Mouse (Mus musculus): ENCODE data around the gene Gm29427.
"Not testable (repeated sequence)": the region's sequence is repeated elsewhere in the genome, so short reads cannot be mapped to it uniquely, and the experiment has no call there.

Gm29427 gene

DNA sequence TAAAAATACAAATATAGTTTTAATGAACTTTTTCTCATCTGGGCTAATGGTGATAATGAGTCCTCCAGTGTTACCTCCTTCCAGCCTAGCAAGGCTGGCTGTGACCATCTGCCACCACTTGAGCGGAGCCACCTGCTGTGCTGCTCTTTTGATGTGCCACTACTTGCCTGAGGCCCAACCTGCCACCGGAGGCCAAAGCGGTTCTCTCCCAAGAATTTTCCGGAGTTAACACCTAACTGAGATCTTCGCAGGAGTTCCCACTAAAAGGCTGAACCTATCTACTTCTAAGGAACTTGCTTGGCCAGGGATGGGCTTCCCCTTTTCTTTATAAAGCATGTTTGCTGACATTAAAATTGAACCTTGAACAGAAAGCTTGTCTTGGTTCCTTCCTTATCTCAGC lies 56.0 kb downstream of the Gm29427 start:
- DNase-seq (ENCODE audit: low spot score in 2 of 2) = not testable (repeated sequence)

DNA sequence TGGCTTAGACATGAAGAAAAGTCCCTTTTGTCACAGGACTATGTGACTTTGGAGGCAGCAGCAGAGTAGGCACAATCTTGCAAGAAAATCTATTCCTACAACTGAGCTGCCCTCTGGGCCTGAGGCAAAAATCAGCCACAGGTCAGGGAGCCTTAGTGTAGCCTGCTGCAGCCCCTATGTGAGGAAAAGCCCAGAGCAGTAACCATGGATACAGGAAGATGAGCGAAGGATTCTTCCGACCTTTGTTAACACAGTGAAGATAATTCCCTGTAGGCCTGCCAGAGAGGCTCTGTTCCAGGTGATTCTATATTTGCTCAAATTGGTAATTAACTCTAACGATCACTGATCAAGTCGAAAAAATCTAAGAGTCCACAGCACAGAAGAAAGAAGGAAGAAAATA lies 71.5 kb downstream of the Gm29427 start:
- DNase-seq (ENCODE audit: low spot score in 2 of 2) = no peak

DNA sequence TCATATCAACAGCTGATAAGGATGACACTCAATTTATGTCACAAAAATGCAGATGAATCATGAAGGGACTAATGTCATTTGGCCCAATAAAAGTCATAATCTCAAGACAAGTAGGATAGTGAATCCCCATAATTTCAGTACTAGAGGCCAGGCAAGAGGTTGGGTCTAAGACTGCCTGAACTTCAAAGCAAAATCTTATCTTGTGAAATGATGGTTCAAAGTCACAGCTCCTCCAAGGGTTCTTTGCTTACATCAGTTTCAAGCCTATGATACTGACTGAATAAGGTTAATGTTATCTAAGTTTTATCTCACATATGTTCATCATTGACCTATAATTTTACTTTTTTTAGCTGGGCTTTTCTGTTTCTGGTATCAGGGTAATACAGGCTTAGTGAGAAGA lies 74.6 kb downstream of the Gm29427 start:
- DNase-seq (ENCODE audit: low spot score in 2 of 2) = no peak

DNA sequence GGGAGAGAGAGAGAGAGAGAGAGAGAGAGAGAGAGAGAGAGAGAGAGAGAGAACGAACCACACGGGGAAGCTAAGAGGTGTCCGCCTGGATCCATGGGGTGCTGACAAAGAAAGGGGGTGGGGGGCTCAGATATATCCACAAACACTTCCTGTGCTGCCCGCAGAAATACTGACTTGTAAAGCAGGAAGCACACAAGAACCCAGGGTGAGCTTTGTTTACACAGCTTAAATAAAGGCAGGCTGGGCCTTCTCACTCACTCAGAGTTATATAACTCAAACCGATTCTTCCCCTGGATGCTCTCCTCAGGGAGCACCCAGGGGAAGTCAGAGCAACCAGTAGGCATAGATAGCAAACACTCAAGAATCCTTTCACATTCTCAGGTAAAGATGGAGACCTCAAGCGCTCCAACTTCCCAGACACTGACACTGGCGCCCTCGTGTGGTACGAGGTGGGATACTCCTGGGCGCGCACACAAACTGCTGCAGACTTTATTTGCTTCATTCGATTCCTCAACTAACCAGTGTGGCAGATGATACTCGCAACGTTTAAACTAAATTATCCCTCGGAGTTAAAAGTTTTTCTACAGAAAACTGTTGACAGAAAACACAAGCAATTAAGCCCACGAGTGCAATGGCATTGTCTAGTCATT lies 81.7 kb downstream of the Gm29427 start:
- peak; percentile 50 to 78 for DNase-seq (ENCODE audit: low spot score in 2 of 2)

DNA sequence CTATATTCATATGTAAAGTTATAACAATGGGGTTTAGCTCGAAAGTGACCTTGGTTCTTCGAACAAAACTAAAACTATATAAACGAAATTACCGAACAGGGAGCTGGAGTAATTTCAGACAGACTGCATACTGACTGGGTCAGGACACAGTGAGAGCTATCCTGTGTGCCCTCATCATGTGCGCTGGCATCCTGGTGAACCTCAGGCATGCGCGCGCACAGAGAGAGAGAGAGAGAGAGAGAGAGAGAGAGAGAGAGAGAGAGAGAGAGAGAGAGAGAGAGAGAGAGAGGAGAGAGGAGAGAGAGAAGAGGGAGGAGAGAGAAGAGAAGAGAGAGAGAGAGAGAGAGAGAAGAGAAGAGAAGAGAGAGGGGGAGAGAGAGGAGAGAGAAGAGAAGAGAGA lies 82.3 kb downstream of the Gm29427 start:
- DNase-seq (ENCODE audit: low spot score in 2 of 2) = no peak

DNA sequence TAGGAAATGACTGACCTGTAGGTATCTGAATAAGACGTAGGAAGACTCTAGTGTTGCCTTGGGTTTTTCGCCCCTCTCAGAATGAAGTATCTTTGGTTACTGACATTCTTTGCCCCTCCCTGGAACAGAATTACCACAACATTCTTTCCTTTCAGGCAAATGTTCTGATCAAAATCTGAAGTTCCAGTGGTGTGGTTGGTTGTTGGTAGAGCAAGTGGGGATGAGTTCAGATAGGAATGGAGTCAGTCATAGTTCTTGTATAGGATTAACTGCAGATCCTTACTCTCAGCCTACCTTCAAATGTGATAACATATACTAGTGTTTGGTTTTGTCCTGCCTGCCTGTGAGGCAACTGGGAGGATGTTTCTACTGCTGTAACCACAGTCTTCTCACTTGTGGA lies 86.1 kb downstream of the Gm29427 start, which contains the start of gene Zp3r:
TSS of gene Zp3r (minus strand) at position 101 of the 400 bp plus-strand sequence.
- no peak for DNase-seq (ENCODE audit: low spot score in 2 of 2)
